Mouse (Mus musculus): Measurements from ENCODE around the gene Naaladl2. TPM values are rescaled to one million over a fixed set of nuclear protein-coding genes. Genes with fewer than 3 reads are reported as not detected.

Naaladl2 gene
- polyA plus RNA-seq, 1 experiment from 2014 or later: not detected

DNA sequence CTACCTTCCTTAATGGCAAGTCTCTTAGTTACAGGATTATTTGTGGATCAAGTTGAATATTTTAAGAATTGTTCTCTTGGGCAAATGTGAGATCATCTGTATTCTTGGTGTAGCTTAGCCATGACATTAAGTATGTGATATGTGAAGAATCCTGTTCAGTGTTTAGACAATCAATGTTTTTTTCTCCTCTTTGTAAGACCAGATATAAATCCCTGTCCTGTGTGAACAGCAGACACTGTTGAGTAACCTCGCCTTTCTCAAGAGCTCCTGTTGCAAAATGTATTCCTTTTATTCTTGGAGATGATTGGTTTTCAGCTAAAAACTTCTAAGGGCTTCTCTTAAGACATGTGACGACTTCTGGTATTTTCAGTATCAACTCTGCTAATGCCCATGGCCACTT is 347.3 kb downstream of the Naaladl2 start:
- Histone ChIP-seq H3K4me3 (ENCODE audit: inconsistent target) (no peak overlapping the region), H3K79me2 (ENCODE audit: inconsistent target) (no peaks in the 10 kb centered on the region), H3K36me3 (ENCODE audit: inconsistent target) (no peaks in the 10 kb centered on the region), H3K27ac (no peak overlapping the region)
- WGBS (ENCODE audit: missing documents): 55% methylated on average over 2 of the region's 2 CpGs

DNA sequence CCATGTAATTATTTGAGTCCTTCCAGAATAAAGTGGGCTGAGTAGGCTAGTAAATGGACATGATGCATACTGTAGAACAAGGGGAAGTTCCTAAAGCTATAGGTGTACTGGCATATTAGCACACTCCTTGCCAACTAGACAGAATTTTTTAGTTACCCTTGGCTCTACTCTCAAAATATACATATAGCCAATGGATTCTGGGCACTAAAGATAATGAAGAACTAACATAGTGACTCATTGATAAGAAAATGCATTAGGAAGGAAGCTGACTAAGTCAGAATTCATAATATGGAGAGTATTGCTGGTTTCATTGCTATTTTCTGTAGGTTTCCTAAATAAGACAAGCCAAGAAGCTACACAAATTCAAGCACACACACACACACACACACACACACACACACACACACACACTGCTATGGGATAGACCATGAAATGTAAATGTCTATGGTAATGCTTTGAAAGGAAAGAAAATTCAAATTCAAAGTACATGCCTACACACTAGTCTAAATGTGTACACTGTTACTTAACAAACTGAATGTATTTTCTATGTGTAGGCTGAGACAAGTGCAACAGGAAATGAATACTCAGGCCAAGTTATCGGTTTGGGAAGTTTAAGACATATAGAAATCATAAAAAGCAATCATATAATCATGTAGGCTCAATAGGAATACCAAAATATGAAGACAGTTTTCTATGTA is 356.5 kb downstream of the Naaladl2 start:
- Histone ChIP-seq H3K79me2 (ENCODE audit: inconsistent target) (no peaks in the 10 kb centered on the region), H3K36me3 (ENCODE audit: inconsistent target) (no peaks in the 10 kb centered on the region), H3K27ac (no peak overlapping the region), H3K4me3 (ENCODE audit: inconsistent target) (no peak overlapping the region)
- 62% methylated on average over 1 of the region's 1 CpGs for WGBS (ENCODE audit: missing documents)

DNA sequence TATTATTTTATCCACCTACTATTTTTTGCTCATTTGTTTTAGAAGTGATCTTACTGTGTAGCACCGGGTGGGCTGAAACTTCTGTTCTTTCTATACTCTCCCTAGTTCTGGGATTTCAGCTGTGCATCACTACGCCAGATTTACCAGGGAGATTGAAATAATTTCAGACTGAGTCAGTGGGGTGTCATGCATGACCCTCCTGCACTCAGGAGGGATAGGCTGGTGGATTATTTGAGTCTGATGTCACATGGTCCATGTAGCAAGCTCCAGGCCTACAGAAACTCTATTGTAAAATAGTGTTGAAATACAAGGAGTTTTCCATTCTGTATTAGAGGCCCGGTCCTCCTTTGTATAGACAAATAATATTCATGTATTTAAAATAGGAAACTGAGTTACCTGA is 360.0 kb downstream of the Naaladl2 start:
- H3K36me3 ChIP-seq (ENCODE audit: inconsistent target): no peaks in the 10 kb centered on the region
- WGBS (ENCODE audit: missing documents): 89% methylated on average over 3 of the region's 3 CpGs
- H3K27ac ChIP-seq: no peak overlapping the region
- no peaks in the 10 kb centered on the region for H3K79me2 ChIP-seq (ENCODE audit: inconsistent target)
- no peak overlapping the region for H3K4me3 ChIP-seq (ENCODE audit: inconsistent target)

DNA sequence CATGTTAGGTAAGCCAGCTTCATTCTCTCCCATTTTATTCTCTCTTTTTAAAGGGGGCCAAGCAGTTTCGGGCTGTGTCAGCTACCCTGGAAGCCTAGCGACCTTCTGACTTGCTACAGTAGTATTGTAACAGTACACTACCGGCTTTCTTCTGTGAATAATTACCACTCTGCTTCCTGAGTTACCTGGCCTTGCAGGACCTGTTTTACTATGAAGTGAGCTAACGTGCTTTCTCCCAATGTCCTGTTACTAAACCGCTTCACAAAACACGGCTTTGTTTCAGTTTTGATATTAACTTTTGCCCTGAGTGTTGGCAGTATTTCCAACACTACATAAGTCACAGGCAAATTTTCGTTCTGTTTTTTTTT is 360.6 kb downstream of the Naaladl2 start:
- Histone ChIP-seq H3K27ac (no peak overlapping the region), H3K79me2 (ENCODE audit: inconsistent target) (no peaks in the 10 kb centered on the region), H3K4me3 (ENCODE audit: inconsistent target) (no peak overlapping the region), H3K36me3 (ENCODE audit: inconsistent target) (no peaks in the 10 kb centered on the region)
- 78% methylated on average over 7 of the region's 7 CpGs for WGBS (ENCODE audit: missing documents)

DNA sequence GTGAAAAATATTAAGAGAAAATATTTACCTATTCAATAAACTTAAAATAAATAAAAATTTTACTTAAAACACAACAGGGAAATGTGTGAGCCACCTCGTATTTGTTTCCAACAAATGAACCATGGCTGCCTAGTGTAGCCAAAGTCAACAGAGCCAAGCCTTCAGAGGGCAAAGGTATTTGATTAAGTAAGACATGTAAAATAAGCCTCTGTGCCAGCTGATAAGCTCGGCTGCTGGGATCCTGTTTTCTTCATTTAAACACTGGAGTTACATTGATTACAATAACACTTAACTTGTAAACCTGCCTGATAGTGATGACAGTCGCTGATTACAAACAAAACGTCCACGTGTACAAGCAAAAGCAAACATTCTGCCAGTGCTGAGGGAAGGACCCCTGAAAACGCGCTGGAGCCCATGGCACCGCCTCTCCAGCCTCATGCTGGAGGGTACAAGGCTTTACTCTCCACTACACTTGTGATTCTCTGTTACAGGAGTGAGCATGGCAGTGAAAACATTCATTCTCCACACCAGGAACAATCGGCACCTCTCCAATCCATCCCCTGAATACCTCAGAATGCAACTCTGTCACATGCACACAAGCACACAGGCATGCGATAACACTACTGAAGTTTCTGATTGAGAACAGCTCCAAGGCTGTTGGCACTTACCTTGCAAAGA is 361.1 kb downstream of the Naaladl2 start:
- Histone ChIP-seq H3K36me3 (ENCODE audit: inconsistent target) (no peaks in the 10 kb centered on the region), H3K27ac (no peak overlapping the region), H3K79me2 (ENCODE audit: inconsistent target) (no peaks in the 10 kb centered on the region), H3K4me3 (ENCODE audit: inconsistent target) (no peak overlapping the region)
- 67% methylated on average over 10 of the region's 10 CpGs for WGBS (ENCODE audit: missing documents)

DNA sequence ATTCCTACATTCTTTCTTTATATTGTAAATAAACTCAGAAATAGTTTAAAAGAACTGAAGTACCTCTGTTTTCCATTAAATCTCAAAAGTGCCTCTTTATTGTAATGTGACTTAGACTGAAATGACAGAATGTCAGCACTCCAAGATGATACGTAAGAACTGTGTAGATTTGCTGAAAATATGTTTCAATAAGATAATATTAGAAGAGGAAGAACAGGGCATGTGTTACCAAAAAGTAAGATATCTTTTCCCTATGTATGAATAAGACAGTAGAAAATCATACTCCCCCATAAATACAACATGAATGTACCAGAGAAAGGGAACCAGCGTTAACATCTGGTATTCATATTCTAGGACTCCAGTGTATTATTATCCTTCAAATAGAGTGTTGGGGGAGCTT is 362.4 kb downstream of the Naaladl2 start:
- Histone ChIP-seq H3K27ac (no peak overlapping the region), H3K79me2 (ENCODE audit: inconsistent target) (no peaks in the 10 kb centered on the region), H3K4me3 (ENCODE audit: inconsistent target) (no peak overlapping the region), H3K36me3 (ENCODE audit: inconsistent target) (no peaks in the 10 kb centered on the region)
- 95% methylated on average over 2 of the region's 2 CpGs for WGBS (ENCODE audit: missing documents)

DNA sequence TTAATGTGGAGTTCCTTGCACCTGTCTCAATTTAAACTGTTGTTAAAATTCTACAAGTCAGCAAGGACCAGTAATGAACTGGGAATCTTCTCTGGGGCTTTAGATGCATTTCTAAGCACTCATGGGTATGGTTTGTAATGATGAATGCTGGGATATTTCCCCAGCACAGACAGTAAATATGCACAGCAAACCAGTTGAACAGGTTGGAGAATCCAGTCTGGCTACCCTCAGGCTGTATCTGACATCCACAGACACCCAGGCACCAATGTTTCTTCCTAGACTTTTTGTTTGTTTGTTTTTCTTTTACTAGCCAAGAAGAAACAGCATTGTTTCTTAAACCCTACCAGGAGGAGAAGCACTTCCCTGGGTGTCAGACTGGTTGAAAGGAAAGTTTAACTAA is 365.6 kb downstream of the Naaladl2 start:
- H3K4me3 ChIP-seq (ENCODE audit: inconsistent target): no peak overlapping the region

DNA sequence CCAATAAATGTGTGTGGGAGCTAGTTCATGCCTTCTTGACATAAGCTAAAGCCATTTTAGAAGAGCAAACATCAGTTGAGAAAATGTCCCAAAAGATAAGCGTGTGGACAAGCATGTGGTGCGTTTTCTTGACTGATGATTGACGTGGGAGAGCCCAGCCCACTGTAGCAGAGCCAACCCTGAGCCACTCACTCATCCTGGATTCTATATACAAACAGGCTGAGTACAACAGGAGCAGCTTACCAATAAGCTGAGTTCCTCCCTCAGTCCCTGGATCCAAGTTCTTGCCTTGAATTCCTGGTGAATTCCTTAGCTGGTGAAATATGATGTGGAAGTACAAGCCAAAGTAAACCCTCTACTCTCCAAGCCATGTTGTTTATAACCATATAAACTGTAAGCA is 395.0 kb downstream of the Naaladl2 start:
- WGBS (ENCODE audit: missing documents): 86% methylated on average over 3 of the region's 3 CpGs
- no peak overlapping the region for H3K4me3 ChIP-seq (ENCODE audit: inconsistent target)
- H3K79me2 ChIP-seq (ENCODE audit: inconsistent target): no peaks in the 10 kb centered on the region
- H3K27ac ChIP-seq: no peak overlapping the region
- H3K36me3 ChIP-seq (ENCODE audit: inconsistent target): no peaks in the 10 kb centered on the region

More for the DNA sequence above, 365.6 kb downstream of the Naaladl2 start:
- Histone ChIP-seq H3K27ac (no peak overlapping the region), H3K79me2 (ENCODE audit: inconsistent target) (no peaks in the 10 kb centered on the region), H3K36me3 (ENCODE audit: inconsistent target) (no peaks in the 10 kb centered on the region)

DNA sequence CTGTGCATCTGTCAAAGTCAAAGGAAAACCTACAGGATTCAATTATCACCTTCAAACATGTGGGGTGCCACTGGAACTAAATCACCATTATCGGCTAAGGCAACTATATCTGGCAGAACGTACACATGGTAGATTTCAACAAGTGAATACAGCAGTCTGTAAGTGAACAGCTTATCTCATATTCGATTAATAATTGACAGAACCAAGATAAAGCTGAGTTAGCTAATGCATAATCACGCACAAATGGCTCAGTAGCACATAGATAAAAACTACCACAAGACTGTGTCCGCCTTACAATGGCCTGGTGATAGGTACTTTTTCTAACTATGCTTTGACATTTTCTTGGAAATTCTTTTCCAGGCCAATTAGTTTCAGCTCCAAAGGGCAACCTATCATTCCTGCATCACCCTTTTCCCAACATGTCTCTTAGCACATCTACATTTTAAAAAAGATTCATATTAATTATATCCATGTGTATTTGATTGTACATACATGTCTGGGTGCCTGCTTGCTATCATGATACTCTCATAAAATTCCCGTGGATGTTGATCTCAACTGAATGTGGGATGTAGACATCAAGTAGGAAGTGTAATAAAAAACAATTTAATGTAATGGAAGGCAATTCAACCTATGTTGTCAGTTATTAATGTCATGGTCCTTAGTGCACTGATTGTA is 396.7 kb downstream of the Naaladl2 start:
- Histone ChIP-seq H3K4me3 (ENCODE audit: inconsistent target) (no peak overlapping the region), H3K27ac (no peak overlapping the region), H3K36me3 (ENCODE audit: inconsistent target) (no peaks in the 10 kb centered on the region), H3K79me2 (ENCODE audit: inconsistent target) (no peaks in the 10 kb centered on the region)
- 90% methylated on average over 6 of the region's 6 CpGs for WGBS (ENCODE audit: missing documents)

DNA sequence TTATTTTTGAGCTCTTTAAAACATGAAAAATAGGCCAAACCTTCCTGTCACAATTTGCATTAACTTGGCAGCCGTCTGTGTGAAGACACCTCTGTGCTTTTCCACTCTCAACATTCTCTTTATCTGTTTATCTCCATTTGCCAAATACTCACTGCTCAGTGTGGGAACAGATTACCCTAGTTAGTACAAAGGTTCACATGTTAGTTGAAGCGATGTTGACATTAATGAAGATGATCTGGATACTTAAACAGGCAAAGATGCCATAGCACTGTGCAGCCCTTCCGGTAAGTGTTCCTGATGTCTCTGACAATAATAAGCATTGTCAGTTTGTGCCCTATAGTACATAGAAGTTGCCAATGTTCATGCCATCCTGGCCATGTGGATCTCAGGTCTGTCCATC is 400.1 kb downstream of the Naaladl2 start:
- no peaks in the 10 kb centered on the region for H3K36me3 ChIP-seq (ENCODE audit: inconsistent target)
- no peak overlapping the region for H3K4me3 ChIP-seq (ENCODE audit: inconsistent target)
- WGBS (ENCODE audit: missing documents): 84% methylated on average over 3 of the region's 3 CpGs

DNA sequence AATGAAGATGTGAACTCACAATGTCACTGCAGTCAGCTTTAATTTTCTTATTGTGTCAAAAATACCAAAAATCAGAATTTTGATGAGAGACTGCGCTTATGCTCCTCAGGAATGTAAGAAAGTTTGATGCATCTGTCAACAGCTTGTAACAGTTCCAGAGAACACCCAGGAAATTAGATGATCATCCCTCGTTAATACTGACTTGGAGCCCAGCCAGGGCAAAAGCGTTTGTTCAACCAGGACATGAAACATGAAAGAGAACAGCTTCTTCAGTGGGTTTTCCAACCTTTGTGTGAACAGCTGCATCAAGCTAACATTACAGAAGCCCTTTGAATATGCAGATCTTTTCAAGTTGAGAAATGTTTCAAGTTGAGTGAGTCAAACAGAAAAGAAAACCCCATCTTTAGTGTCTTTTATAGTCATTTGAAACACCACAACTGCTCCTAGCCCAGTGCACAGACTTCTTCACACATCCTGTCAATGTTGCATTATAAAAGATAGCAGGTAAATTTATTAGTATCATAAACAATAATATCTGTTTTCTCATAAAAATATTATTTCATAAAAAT is 424.8 kb downstream of the Naaladl2 start:
- H3K36me3 ChIP-seq (ENCODE audit: inconsistent target): no peaks in the 10 kb centered on the region
- WGBS (ENCODE audit: missing documents): 72% methylated on average over 3 of the region's 3 CpGs
- H3K27ac ChIP-seq: no peak overlapping the region
- H3K4me3 ChIP-seq (ENCODE audit: inconsistent target): no peak overlapping the region
- no peaks in the 10 kb centered on the region for H3K79me2 ChIP-seq (ENCODE audit: inconsistent target)

More for the DNA sequence above, 400.1 kb downstream of the Naaladl2 start:
- Histone ChIP-seq H3K79me2 (ENCODE audit: inconsistent target) (no peaks in the 10 kb centered on the region), H3K27ac (no peak overlapping the region)

DNA sequence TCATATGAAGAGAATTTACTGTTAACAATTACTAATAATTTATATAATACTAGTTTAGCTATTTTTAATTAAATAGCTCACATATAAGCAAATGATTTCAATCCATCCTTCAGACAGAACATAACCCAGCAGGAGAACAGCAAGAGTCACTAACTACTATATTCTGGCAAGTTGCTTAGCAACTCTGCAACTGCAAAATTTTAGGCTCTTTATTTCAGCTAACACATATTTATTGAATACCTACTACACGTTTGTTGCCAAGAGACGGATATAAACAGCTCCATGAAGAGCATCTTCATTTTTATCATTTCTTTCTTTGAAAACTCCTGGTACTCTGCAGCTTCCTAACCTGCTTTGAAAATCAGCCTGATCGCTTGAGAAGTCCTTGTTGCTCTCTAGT is 429.3 kb downstream of the Naaladl2 start:
- Histone ChIP-seq H3K36me3 (ENCODE audit: inconsistent target) (no peaks in the 10 kb centered on the region), H3K4me3 (ENCODE audit: inconsistent target) (no peak overlapping the region), H3K27ac (no peak overlapping the region), H3K79me2 (ENCODE audit: inconsistent target) (no peaks in the 10 kb centered on the region)
- 70% methylated on average over 3 of the region's 3 CpGs for WGBS (ENCODE audit: missing documents)

DNA sequence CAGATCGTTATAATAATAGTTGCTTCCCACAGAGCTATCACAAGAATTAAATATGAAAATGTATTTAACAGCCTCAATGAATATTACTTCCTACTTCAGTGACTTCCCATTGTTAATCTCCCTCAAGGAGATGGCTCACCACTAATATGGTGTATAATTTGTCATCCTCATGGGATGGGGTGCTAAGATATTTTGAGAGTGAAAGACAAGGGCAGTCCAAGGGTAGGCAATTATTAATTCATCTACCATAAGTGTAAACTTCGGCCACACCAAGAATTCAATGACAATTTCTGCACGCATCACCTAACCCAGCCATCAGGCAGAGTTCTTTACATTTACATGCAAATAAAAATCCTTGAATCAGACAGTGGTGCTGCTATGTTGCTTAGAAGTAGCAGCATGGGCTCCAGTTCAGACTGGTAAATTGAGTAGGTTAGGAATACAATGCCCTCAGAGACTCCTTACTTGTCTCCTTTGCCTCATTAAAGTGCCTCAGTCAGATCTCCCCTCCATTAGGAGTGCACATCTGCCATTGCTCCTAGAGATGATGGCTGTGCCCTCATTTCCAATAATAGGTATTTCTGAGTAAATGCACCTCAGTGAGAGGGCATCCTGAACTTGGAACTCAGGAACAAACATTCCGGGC is 438.2 kb downstream of the Naaladl2 start:
- H3K27ac ChIP-seq: no peak overlapping the region
- H3K4me3 ChIP-seq (ENCODE audit: inconsistent target): no peak overlapping the region
- 86% methylated on average over 4 of the region's 4 CpGs for WGBS (ENCODE audit: missing documents)
- no peaks in the 10 kb centered on the region for H3K36me3 ChIP-seq (ENCODE audit: inconsistent target)
- H3K79me2 ChIP-seq (ENCODE audit: inconsistent target): no peaks in the 10 kb centered on the region

DNA sequence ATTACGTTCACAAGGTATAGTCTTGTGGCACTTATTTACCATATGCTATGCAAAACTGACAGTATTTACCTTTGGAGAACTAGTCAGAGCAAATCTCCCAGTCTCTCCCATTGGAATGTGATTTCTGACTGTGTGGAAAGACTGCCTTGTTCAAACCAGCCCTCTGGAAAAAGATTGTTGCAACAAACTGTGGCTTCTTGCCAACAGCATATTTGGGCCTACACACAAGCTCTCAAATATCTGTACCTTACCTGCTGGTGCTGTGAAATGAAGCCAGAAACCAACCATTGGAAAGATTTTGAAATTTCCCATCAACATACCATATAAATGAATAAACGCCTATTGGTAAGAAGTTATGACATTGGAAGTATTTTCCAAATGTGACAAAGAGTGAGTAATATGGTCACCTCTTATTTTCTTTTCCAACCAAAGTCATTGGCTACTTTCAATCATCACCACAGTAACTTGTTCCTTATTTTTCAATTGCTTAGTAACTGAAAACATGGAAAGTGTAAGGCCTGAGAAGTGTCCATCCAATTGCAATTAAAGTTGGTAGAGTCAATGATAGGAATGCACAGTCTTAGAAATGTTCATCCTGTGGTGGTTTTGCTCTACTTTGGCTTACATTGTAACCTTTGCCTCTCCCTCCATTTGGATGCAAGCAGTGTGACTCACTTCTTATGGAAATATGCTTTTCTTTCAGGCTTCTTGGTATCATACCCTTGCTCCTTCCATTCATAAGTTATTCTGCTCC is 453.7 kb downstream of the Naaladl2 start:
- H3K27ac ChIP-seq: no peak overlapping the region
- no peaks in the 10 kb centered on the region for H3K79me2 ChIP-seq (ENCODE audit: inconsistent target)
- WGBS (ENCODE audit: missing documents): 81% methylated on average over 2 of the region's 2 CpGs
- no peaks in the 10 kb centered on the region for H3K36me3 ChIP-seq (ENCODE audit: inconsistent target)
- no peak overlapping the region for H3K4me3 ChIP-seq (ENCODE audit: inconsistent target)
